Mouse (Mus musculus) cerebellum, adult 2 months (tissue): ENCODE data around the gene Shoc2.

Experiments
- CTCF ChIP-seq: fragments of 200-500 bp; IDR thresholded peaks from 2 replicates; pipeline ENCODE4 v1.5.1; 2011; ENCODE audit warnings: low read depth, mild to moderate bottlenecking, control low read depth, low read length, moderate library complexity, borderline replicate concordance; ENCODE audit not compliant: insufficient read depth
- POLR2A ChIP-seq: fragments of 200-500 bp; IDR thresholded peaks from 2 replicates; pipeline ENCODE4 v1.6.1; 2011; ENCODE audit warnings: low read length, control low read depth, borderline replicate concordance; ENCODE audit not compliant: insufficient read depth

GRCm38 (mm10) chr19:54072233-54072800 is 128.2 kb downstream of the Shoc2 start:
- no peak for TF ChIP-seq CTCF
- no peak for TF ChIP-seq POLR2A
